Mouse (Mus musculus): ENCODE data around the gene 2210408I21Rik. TPM values are rescaled to one million over a fixed set of nuclear protein-coding genes. Genes with fewer than 3 reads are reported as not detected.
"Not testable (repeated sequence)": the region's sequence is repeated elsewhere in the genome, so short reads cannot be mapped to it uniquely, and the experiment has no call there.

2210408I21Rik gene
- 10.6 and 12.2 TPM in 2 replicates for polyA plus RNA-seq (2015; fragmentation: Nextera tagmentation; extraction: Ambion mirVana)

DNA sequence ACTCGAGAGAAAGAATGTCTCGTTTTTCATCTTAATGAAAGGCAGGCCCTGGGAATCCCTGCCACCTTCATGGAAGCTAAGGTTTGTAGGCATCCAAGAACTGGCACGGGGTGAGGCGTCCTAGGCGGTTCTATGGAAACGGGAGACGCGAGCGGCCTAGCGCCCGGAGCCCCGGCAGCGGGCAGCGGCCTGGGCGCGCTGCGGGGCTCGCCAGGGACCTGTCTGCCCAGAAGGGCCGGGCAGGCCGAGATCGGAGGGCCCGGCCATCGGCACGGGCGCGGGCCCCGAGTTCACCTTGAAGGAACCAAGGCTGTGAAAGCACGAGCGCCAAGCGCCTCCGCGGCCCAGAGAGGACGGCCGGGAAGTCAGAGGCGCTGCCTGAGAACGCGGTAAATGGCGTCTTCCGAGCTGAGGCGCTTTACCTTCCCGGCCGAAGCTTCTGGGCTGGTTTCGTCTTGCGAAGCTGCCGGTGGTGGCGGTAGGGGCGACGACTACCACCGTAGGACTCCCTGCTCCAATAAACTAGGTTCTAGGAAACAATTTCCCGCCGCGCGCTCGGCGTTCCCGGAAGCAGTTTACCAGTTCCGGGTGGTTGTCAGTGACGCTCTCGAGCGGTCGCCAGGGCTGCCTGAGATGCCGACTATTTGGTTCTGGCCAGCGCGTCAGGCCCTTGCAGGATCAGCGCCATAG lies at the start of gene 2210408I21Rik, which contains the start of gene Slf1:
Gene 2210408I21Rik, plus strand, starts transcription at position 610 of the 690 bp plus-strand sequence.
Gene Slf1, minus strand, starts transcription at position 543 of the 690 bp plus-strand sequence.
- peak within 1 kb of the TSS; percentile 89 for H3K4me3 ChIP-seq (replicated peaks)
- no peaks in the 10 kb centered on the region for H3K36me3 ChIP-seq
- H3K9me3 ChIP-seq (replicated peaks) = no peaks in the 10 kb centered on the region
- H3K27ac ChIP-seq (replicated peaks) = peak within 1 kb of the TSS; percentile 84
- H3K9ac ChIP-seq (replicated peaks) = peak within 1 kb of the TSS; percentile 88
- under 1% methylated on average over 65 of the region's 65 CpGs for WGBS
- peak within 1 kb of the TSS; percentile 65 for H3K4me2 ChIP-seq
- no peaks in the 10 kb centered on the region for H3K27me3 ChIP-seq (replicated peaks)
- peaks cover 6% of the 10 kb centered on the region for H3K4me1 ChIP-seq
- peak; percentile 99 for ATAC-seq (ENCODE audit: low FRiP score)

DNA sequence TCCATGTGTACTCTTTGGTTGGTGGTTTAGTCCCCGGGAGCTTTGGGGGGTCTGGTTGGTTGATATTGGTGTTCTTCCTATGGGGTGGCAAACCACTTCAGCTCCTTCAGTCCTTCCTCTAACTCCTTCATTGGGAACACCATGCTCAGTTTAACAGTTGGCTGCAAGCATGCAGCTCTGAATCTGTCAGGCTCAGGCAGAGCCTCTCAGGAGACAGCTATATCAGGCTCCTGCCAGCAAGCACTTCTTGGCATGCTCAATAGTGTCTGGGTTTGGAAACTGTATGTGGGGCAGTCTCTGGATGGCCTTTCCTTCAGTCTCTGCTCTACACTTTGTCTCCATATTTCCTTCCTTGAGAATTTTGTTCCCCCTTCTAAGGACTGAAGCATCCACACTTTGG lies 42.5 kb upstream of the 2210408I21Rik start:
- H3K9me3 ChIP-seq (replicated peaks); H3K27ac ChIP-seq (replicated peaks); ATAC-seq (ENCODE audit: low FRiP score); H3K4me3 ChIP-seq (replicated peaks); H3K27me3 ChIP-seq (replicated peaks); H3K4me1 ChIP-seq; H3K4me2 ChIP-seq; H3K9ac ChIP-seq (replicated peaks): not testable (repeated sequence)
- H3K36me3 ChIP-seq = peaks cover 12% of the 10 kb centered on the region
- 94% methylated on average over 1 of the region's 1 CpGs for WGBS

DNA sequence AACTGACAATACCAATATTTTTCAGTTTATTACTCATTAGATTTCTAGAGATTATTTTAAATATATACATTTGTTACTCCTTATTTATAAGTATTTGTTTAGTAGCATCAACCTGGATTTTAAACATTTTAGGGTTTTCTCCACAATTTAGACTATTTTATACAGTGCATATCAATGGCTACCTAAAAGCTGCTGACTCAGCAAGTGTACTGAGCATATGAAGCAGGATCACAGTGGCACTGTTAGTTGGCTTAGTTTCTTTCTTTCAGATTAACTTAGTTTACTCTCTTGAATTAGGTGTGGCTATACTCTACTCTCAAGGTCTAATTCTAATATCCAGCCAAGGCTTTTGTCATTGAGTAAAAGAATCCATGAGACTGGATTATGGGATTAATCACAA lies 27.6 kb upstream of the 2210408I21Rik start:
- ATAC-seq (ENCODE audit: low FRiP score) = no peak
- Histone ChIP-seq H3K27me3 (replicated peaks) (no peaks in the 10 kb centered on the region), H3K9me3 (replicated peaks) (no peaks in the 10 kb centered on the region), H3K4me1 (no peaks in the 10 kb centered on the region), H3K4me3 (replicated peaks) (no peak overlapping the region), H3K4me2 (no peak overlapping the region), H3K9ac (replicated peaks) (no peak overlapping the region), H3K27ac (replicated peaks) (no peak overlapping the region), H3K36me3 (0 out of 2 replicates have a peak, but pooled peaks cover 3% of the 10 kb centered on the region)

DNA sequence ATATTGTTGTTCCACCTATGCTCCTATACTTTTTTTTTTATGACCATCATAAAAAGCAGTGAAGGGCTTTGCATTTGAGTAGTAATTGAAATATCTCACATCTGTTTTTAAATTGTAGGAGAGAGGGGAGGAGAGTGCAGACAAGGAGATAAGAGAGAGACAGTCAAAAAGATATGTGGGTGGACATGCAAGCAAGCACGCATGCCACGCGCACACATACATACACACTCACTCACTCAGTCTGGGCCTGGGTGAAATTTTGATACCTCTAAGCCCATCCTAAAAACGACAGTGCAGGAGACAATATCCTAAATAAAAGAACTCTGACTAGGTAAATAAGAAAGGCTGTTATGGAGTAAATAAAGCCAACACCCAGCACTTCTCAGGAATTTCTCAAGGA lies 16.6 kb upstream of the 2210408I21Rik start:
- ATAC-seq (ENCODE audit: low FRiP score) = no peak
- Histone ChIP-seq H3K9ac (replicated peaks) (no peak overlapping the region), H3K4me3 (replicated peaks) (no peak overlapping the region), H3K4me2 (no peak overlapping the region), H3K4me1 (no peaks in the 10 kb centered on the region), H3K27ac (replicated peaks) (no peak overlapping the region), H3K9me3 (replicated peaks) (no peaks in the 10 kb centered on the region), H3K36me3 (no peaks in the 10 kb centered on the region), H3K27me3 (replicated peaks) (no peaks in the 10 kb centered on the region)
- 92% methylated on average over 4 of the region's 4 CpGs for WGBS

DNA sequence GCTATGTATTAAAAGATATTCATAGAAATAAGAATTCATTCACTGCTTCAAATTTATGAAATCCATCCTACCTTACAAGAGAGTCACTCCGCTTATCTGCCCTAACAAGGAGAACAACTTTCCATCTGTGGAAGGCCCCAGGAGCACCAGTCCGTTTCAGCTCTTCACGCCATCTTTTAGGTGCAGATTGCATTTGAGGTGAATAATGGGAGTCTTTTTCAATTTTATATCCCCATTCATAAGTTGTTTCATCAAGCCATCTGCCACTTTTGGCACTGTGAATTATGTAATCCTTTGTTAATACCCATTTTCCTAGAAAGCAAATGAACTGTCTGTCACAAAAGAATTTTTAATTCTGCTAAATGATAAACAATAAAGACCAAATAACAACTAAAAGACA lies 10.2 kb upstream of the 2210408I21Rik start:
- no peak for ATAC-seq (ENCODE audit: low FRiP score)
- no peaks in the 10 kb centered on the region for H3K4me1 ChIP-seq
- H3K4me3 ChIP-seq (replicated peaks) = no peak overlapping the region
- WGBS = 75% methylated on average over 3 of the region's 3 CpGs
- no peak overlapping the region for H3K4me2 ChIP-seq
- H3K36me3 ChIP-seq = peaks cover 6% of the 10 kb centered on the region; the same call in 1 of the 2 replicates
- H3K9me3 ChIP-seq (replicated peaks) = no peaks in the 10 kb centered on the region
- no peak overlapping the region for H3K27ac ChIP-seq (replicated peaks)
- H3K27me3 ChIP-seq (replicated peaks) = no peaks in the 10 kb centered on the region
- no peak overlapping the region for H3K9ac ChIP-seq (replicated peaks)

DNA sequence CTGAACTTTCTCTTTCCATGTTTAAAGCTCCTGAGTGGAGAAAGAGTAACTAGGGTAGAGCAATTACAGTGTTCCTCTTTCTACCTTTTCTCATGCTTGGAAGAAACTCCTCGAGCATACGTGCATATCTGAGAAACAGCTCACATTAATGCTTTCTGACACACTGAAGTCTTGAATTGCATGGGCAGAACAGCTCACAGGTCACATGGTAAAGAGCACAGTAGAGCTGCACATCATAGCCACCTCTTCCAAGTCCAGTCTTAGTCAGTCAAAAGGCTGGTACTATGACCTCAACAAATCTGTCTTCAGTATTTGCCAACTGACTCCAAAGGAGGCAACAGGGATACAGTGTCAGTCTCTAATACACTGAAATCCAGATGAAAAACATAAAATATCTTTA lies 7.1 kb upstream of the 2210408I21Rik start:
- H3K4me2 ChIP-seq = no peak overlapping the region
- H3K4me1 ChIP-seq = no peaks in the 10 kb centered on the region
- WGBS = 90% methylated on average over 2 of the region's 2 CpGs
- H3K27me3 ChIP-seq (replicated peaks) = no peaks in the 10 kb centered on the region
- ATAC-seq (ENCODE audit: low FRiP score) = no peak
- H3K9ac ChIP-seq (replicated peaks) = no peak overlapping the region
- no peak overlapping the region for H3K27ac ChIP-seq (replicated peaks)
- peaks cover 6% of the 10 kb centered on the region; the same call in 1 of the 2 replicates for H3K36me3 ChIP-seq
- no peaks in the 10 kb centered on the region for H3K9me3 ChIP-seq (replicated peaks)
- no peak overlapping the region for H3K4me3 ChIP-seq (replicated peaks)

DNA sequence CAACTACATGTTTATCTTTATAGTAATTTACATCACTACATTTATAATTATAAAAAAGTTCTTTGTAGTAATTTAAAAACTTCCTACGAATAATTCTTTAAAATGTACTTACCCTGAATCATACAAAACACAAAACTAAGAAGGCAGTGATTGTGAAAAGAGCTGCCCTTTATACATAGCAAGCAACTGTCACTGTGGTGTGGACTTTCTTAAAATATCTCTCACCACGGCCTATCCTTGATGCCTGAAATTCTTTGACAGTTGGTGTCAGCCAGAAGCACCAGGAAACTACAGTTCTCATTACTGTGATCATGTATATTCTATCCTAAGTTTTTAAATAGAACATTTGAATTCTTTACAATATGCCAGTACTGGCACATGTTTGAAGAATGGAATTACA lies 4.2 kb upstream of the 2210408I21Rik start:
- H3K27me3 ChIP-seq (replicated peaks) = no peaks in the 10 kb centered on the region
- no peaks in the 10 kb centered on the region for H3K9me3 ChIP-seq (replicated peaks)
- ATAC-seq (ENCODE audit: low FRiP score) = no peak
- peaks cover 1% of the 10 kb centered on the region; the same call in 1 of the 2 replicates for H3K4me1 ChIP-seq
- no peak overlapping the region for H3K9ac ChIP-seq (replicated peaks)
- H3K36me3 ChIP-seq = no peaks in the 10 kb centered on the region
- 82% methylated on average over 2 of the region's 2 CpGs for WGBS
- H3K4me3 ChIP-seq (replicated peaks) = no peak overlapping the region
- H3K4me2 ChIP-seq = no peak overlapping the region
- H3K27ac ChIP-seq (replicated peaks) = no peak overlapping the region

DNA sequence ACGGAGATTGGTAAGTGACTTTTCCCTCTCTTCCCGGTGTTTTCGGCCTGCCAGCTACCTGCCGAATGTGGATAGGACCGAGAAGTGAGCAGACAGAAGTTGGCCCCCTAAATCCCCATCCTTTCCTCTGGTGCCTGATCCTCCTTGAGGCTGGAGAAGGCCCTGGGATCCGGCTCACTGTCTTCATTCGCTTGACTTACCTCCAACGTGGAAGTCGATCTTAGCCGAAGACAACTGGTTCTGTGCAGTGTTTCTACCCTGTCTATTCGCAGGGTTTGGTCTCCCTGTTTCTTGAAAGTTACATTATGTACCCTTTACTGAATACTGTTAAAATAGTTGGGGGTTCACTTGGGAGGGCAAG lies 261 bp downstream of the 2210408I21Rik start:
- no peaks in the 10 kb centered on the region for H3K9me3 ChIP-seq (replicated peaks)
- peak overlapping the region; percentile 84 for H3K27ac ChIP-seq (replicated peaks)
- peak; percentile 76 for ATAC-seq (ENCODE audit: low FRiP score)
- H3K4me3 ChIP-seq (replicated peaks) = peak overlapping the region; percentile 89
- H3K4me1 ChIP-seq = peaks cover 6% of the 10 kb centered on the region
- no peaks in the 10 kb centered on the region for H3K36me3 ChIP-seq
- 1% methylated on average over 11 of the region's 11 CpGs for WGBS
- peak overlapping the region; percentile 65 for H3K4me2 ChIP-seq
- H3K27me3 ChIP-seq (replicated peaks) = no peaks in the 10 kb centered on the region
- H3K9ac ChIP-seq (replicated peaks) = peak overlapping the region; percentile 53

DNA sequence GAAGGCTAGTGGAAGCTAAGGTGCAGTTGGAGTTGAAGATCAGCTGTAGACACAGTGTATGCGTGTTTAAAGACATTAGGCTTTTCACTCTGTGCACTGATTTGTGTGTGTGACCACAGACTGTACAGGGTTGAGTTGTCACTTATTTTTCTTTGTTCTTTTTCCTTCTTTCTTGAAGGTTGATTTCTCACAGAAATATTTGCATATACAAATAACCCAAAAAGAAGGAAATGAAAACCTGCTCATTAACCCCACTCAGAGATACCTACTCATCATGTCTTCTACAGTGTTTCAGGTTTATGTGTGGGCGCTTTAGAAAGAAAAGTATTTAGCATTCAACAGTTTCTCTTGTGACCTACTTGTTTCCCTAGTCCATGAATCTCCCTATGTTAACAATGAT lies 5.5 kb downstream of the 2210408I21Rik start:
- H3K4me3 ChIP-seq (replicated peaks) = no peak overlapping the region
- no peak for ATAC-seq (ENCODE audit: low FRiP score)
- H3K4me1 ChIP-seq = peaks cover 6% of the 10 kb centered on the region
- no peaks in the 10 kb centered on the region for H3K36me3 ChIP-seq
- no peak overlapping the region for H3K4me2 ChIP-seq
- WGBS = 86% methylated on average over 2 of the region's 2 CpGs
- H3K9ac ChIP-seq (replicated peaks) = no peak overlapping the region
- no peaks in the 10 kb centered on the region for H3K27me3 ChIP-seq (replicated peaks)
- H3K9me3 ChIP-seq (replicated peaks) = no peaks in the 10 kb centered on the region
- H3K27ac ChIP-seq (replicated peaks) = no peak overlapping the region

DNA sequence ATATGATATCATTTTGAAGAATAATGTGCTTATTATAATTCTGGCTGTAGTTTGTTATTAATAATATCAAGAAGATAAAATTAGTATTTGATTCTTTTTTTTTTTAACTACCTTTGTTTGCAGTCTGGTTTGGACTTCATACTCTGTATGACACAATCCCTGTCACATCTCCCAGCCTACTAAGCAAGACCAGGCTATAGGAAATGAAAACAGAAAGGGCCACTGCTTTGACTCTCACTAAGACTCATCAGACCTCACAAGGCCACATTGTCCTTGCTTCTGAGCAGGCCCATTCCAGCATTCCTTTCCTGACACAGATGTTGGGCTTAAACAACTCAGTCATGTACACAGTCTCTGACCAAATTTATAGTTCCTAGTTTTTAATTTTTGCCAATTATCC lies 42.6 kb downstream of the 2210408I21Rik start:
- Histone ChIP-seq H3K27ac (replicated peaks) (no peak overlapping the region), H3K4me3 (replicated peaks) (no peak overlapping the region), H3K36me3 (peaks cover 3% of the 10 kb centered on the region; the same call in 1 of the 2 replicates), H3K4me1 (no peaks in the 10 kb centered on the region), H3K27me3 (replicated peaks) (no peaks in the 10 kb centered on the region), H3K9ac (replicated peaks) (no peak overlapping the region), H3K4me2 (no peak overlapping the region), H3K9me3 (replicated peaks) (no peaks in the 10 kb centered on the region)
- no peak for ATAC-seq (ENCODE audit: low FRiP score)

DNA sequence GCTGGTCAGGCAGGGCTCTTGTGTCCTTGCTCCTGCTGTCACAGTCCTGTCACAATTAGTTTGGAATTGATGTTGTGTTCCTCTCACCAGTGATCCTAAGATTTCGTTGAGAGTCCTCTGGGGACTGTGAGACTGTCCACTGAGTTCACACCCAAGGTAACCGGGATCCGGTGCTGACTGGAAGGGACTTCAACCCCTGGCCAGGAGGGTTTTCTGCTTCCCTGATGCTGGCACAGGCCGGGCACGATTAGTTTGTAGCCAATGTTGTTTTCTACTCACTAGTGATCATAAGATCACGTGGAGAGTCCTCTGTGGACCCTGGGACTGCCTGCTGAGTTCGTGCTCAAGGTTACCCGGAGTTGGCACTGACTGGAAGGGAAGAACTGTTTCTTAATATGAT lies 55.3 kb downstream of the 2210408I21Rik start:
- no peaks in the 10 kb centered on the region for H3K4me1 ChIP-seq
- H3K9ac ChIP-seq (replicated peaks) = no peak overlapping the region
- no peak overlapping the region for H3K4me3 ChIP-seq (replicated peaks)
- no peak overlapping the region for H3K4me2 ChIP-seq
- ATAC-seq (ENCODE audit: low FRiP score) = no peak
- 89% methylated on average over 8 of the region's 8 CpGs for WGBS
- H3K27me3 ChIP-seq (replicated peaks) = no peaks in the 10 kb centered on the region
- H3K9me3 ChIP-seq (replicated peaks) = no peaks in the 10 kb centered on the region
- H3K36me3 ChIP-seq = no peaks in the 10 kb centered on the region
- no peak overlapping the region for H3K27ac ChIP-seq (replicated peaks)

DNA sequence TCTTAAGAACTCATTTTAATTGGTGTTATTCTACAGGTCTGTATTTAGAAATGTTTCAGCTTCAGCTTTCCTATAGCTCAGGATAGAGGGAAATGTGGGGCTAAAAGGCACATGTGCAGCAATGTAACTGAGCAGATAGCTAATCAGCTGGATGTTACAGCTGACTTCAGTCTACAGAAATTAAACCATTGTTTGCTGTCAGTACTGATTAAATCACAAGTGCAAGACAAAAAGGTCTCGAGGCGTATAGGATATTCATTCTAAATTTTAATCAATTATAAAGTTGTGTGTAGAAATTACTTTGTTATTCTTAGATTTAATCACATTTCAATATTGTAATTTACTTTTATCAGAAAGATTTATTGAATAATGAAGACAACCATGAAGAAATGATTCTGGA lies 56.9 kb downstream of the 2210408I21Rik start:
- Histone ChIP-seq H3K27me3 (replicated peaks) (no peaks in the 10 kb centered on the region), H3K9ac (replicated peaks) (no peak overlapping the region), H3K9me3 (replicated peaks) (no peaks in the 10 kb centered on the region), H3K4me1 (no peaks in the 10 kb centered on the region), H3K36me3 (no peaks in the 10 kb centered on the region), H3K4me3 (replicated peaks) (no peak overlapping the region), H3K4me2 (no peak overlapping the region), H3K27ac (replicated peaks) (no peak overlapping the region)
- WGBS = 85% methylated on average over 2 of the region's 2 CpGs
- ATAC-seq (ENCODE audit: low FRiP score) = no peak
